Mouse (Mus musculus) hindbrain, embryonic 12.5 days (tissue): ENCODE measurements around the gene Opalin. TPM values are rescaled to one million over a fixed set of nuclear protein-coding genes. Genes with fewer than 3 reads are reported as not detected.

Experiments
- polyA plus RNA-seq: library from polyadenylated mRNA; unstranded; fragments of >200 nt; fragmentation: Nextera tagmentation; extraction: Ambion mirVana; gene quantifications from 2 replicates; pipeline ENCODE4 v1.2.1, GENCODE M21; 2016

Opalin gene
- polyA plus RNA-seq, 1 experiment from 2014 or later, result not detected

Other genes starting within 250 kb of the Opalin start
- 27.8 and 29.3 TPM in 2 replicates for gene Ccnj, start 245.8 kb downstream of the Opalin start, polyA plus RNA-seq
- 12.2 and 13.2 TPM in 2 replicates for gene Zfp518a, start 182.4 kb downstream of the Opalin start, polyA plus RNA-seq
- gene Blnk, start 82.6 kb downstream of the Opalin start, polyA plus RNA-seq, result 0.35 and 0.62 TPM in 2 replicates
- gene Dntt, start 47.8 kb downstream of the Opalin start, polyA plus RNA-seq, result 0.14 TPM in 1 of 2 replicates, not detected in the other
- 0.66 and 0.93 TPM in 2 replicates for gene Tll2, start 129.7 kb upstream of the Opalin start, polyA plus RNA-seq
- 146 and 155 TPM in 2 replicates for gene Tm9sf3, start 186.9 kb upstream of the Opalin start, polyA plus RNA-seq